Mouse (Mus musculus): ENCODE results near the gene Fgfr4.

The Fgfr4 gene

GRCm38 (mm10) chr13:55210193-55210970, 57.9 kb downstream of the Fgfr4 start:
- peak; percentile 33 for DNase-seq (ENCODE audit: low spot score)

- no peak for DNase-seq (ENCODE audit: low spot score)
These were observed 58.5 kb downstream of the Fgfr4 start for GRCm38 (mm10) chr13:55210971-55211220.

- DNase-seq (ENCODE audit: low spot score) = peak; percentile 84
These were observed 59.0 kb downstream of the Fgfr4 start for GRCm38 (mm10) chr13:55211221-55212010.

- no peak for DNase-seq (ENCODE audit: low spot score)
These were observed 59.5 kb downstream of the Fgfr4 start for GRCm38 (mm10) chr13:55212011-55212360.

GRCm38 (mm10) chr13:55212361-55213137, 60.1 kb downstream of the Fgfr4 start:
- DNase-seq (ENCODE audit: low spot score) = peak; percentile 34

GRCm38 (mm10) chr13:55213138-55213806, 60.8 kb downstream of the Fgfr4 start:
- DNase-seq (ENCODE audit: low spot score) = no peak
